Mouse (Mus musculus): ENCODE measurements around the gene Cap1. TPM values are rescaled to one million over a fixed set of nuclear protein-coding genes. Genes with fewer than 3 reads are reported as not detected.

Cap1 gene
- polyA plus RNA-seq, 1 experiment from 2014 or later, result 76.0 TPM

DNA sequence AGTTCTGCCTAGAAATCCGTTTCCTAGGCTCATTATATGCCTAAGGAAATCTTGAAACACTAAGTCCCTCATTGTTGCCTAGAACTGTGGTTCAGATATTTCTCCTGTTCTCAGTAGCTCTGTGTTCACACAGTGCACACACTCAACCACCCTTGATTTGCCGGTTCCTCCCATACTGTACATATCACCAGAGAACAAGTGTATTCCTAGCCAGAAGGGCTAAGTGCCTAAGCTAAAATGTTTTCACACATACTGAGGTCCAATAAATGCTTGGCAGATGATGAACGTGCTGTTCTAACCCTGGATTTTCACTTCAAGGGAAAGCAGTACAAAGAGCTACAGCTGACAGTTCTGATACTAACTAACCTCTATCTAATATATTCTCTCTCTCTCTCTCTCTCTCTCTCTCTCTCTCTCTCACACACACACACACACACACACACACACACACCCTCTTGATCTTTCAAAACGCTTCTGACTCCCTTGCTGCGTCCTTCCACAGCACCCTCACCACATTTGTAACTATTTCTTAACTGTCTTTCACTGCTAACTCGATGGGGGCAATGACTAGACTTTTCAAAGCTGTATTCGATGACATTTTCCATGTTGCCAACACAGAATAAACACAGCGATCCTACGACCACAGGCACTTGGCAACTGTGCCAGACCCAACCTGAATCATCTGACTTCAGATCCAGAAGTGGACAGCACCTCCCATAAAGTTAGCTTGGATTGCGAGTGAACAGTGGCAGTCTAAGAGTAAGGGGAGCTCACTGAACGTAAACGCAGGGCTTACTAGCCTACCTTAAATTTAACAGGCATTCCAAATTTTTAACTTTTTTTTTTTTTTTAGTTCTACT lies 1.1 kb downstream of the Cap1 start:
- H3K36me3 ChIP-seq, result no peaks in the 10 kb centered on the region; the same call in 1 of the 2 replicates

DNA sequence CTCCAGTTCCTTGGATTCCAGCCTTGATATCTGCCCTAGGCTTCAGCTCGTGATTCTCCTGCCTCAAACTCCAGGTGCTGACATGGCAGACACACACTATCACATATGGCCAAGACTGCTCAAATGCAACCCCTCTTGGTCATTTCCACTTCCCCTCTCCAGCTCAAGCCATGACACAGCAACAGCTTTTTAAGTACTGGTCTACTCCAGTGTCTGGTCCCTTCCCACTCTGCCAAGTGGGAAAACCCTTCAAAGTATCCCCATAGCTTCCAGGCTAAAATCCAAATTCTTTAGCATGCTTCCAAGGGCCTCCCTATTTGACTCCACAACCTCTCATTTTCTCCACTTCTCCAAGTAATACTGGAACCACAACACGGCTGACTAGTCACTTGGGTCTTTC lies 1.8 kb downstream of the Cap1 start:
- Histone ChIP-seq H3K27ac (no peak overlapping the region; the same call in 1 of the 2 replicates), H3K9ac (peak overlapping the region; percentile 89; the same call in 1 of the 2 replicates), H3K4me3 (peak overlapping the region; percentile 82; the same call in 1 of the 2 replicates)

More for the DNA sequence above, 1.1 kb downstream of the Cap1 start:
- peaks cover 38% of the 10 kb centered on the region for H3K4me1 ChIP-seq (replicated peaks)
- no peaks in the 10 kb centered on the region for H3K9me3 ChIP-seq
- WGBS, result 59% methylated on average over 12 of the region's 12 CpGs
- H3K4me2 ChIP-seq, result peak overlapping the region; percentile 76
- no peaks in the 10 kb centered on the region for H3K27me3 ChIP-seq
- no peak for ATAC-seq (ENCODE audit: low FRiP score)
- H3K9ac ChIP-seq, result peak overlapping the region; percentile 89
- peak overlapping the region; percentile 82 for H3K4me3 ChIP-seq
- H3K27ac ChIP-seq, result no peak overlapping the region; the same call in 1 of the 2 replicates

DNA sequence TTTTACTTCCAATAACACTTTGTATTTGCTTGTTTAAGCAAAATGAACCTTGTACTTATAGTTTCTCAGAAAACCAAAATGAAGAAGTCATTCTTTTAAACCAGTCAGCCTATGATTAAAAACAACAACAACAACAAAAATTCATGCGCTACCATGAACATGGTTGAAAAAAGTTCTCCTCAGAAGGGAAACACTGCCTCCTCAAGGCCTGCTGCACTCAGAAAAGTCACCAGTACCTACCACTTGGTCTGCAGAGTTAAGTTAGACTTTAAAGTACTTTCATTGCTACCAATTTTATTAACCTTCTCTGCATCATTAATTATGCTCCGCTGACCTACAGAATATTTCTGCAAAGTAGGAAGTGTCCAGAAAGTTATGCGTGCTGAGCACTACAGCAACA lies 2.6 kb downstream of the Cap1 start:
- peaks cover 38% of the 10 kb centered on the region for H3K4me1 ChIP-seq (replicated peaks)
- no peak overlapping the region for H3K4me3 ChIP-seq
- H3K27ac ChIP-seq, result no peak overlapping the region
- 0 out of 2 replicates have a peak overlapping the region, but pooled peaks have one; percentile 89 for H3K9ac ChIP-seq
- H3K4me2 ChIP-seq, result peak overlapping the region; percentile 76; the same call in 1 of the 2 replicates
- ATAC-seq (ENCODE audit: low FRiP score), result no peak
- no peaks in the 10 kb centered on the region for H3K9me3 ChIP-seq
- no peaks in the 10 kb centered on the region; the same call in 1 of the 2 replicates for H3K36me3 ChIP-seq
- WGBS, result 95% methylated on average over 3 of the region's 3 CpGs
- no peaks in the 10 kb centered on the region for H3K27me3 ChIP-seq

More for the DNA sequence above, 1.8 kb downstream of the Cap1 start:
- WGBS, result 86% methylated on average over 2 of the region's 2 CpGs
- H3K4me1 ChIP-seq (replicated peaks), result peaks cover 38% of the 10 kb centered on the region
- H3K9me3 ChIP-seq, result no peaks in the 10 kb centered on the region
- H3K36me3 ChIP-seq, result no peaks in the 10 kb centered on the region; the same call in 1 of the 2 replicates
- ATAC-seq (ENCODE audit: low FRiP score), result no peak
- H3K4me2 ChIP-seq, result peak overlapping the region; percentile 76
- no peaks in the 10 kb centered on the region for H3K27me3 ChIP-seq

DNA sequence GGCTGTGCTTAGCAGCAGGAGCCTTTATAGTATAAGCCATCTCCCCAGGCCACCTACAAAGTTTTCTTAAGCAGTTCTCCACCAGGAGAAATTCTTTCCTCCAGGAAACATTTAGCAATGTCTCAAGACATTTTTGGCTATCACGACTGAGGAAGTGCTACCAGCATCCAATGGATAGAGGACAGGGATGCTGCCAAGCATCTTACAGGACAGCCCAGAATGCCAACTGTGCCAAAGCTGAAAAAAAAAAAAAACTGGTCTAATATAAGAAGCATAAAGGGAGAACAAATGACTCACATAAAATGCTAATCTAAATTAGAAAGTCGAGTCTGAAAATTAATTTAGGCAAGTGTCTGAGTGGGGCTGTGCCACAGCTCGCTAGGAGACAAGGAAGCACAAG lies 3.3 kb downstream of the Cap1 start:
- no peak overlapping the region for H3K4me2 ChIP-seq
- H3K4me1 ChIP-seq (replicated peaks), result peaks cover 40% of the 10 kb centered on the region
- H3K9me3 ChIP-seq, result no peaks in the 10 kb centered on the region
- H3K4me3 ChIP-seq, result no peak overlapping the region
- H3K27me3 ChIP-seq, result no peaks in the 10 kb centered on the region
- no peaks in the 10 kb centered on the region; the same call in 1 of the 2 replicates for H3K36me3 ChIP-seq
- 89% methylated on average over 3 of the region's 3 CpGs for WGBS
- H3K27ac ChIP-seq, result no peak overlapping the region
- H3K9ac ChIP-seq, result no peak overlapping the region
- ATAC-seq (ENCODE audit: low FRiP score), result no peak

DNA sequence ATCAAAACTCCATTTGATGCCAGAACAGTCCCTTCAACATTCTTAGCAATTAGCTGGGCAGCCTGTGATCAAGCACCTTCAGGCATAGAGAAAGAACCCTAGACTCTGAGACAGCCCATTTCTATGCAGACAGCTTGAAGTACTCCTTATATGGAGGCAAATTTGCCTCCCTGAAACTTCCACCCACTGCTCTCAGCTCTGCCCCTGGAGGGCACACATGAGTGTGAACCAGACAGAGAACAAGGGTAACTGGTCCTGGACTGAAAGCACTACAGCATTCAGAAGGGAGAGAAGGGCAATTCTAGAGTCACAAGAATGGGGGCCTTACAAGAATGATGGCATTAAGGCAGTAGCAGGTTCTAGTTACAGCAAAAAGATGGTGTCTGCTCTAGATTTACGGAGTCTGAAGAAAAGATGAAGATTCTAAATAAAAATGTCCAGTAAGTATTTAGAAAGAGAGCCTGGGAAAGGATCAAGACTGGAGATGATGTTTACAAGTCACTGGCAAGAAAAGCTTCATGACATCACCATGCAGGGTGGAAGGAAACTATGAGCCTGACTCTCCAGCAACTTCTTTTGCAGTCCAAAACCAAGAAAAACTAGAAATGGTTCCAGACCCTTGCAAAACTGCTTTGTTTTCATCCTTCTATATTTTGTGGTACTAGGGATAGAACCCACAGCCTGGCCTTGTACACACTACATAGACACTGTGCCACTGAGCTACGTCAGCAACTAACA lies 7.4 kb downstream of the Cap1 start:
- Histone ChIP-seq H3K4me3 (no peak overlapping the region), H3K9ac (no peak overlapping the region), H3K27ac (no peak overlapping the region), H3K4me2 (no peak overlapping the region), H3K36me3 (no peaks in the 10 kb centered on the region; the same call in 1 of the 2 replicates), H3K4me1 (replicated peaks) (peaks cover 16% of the 10 kb centered on the region), H3K9me3 (no peaks in the 10 kb centered on the region), H3K27me3 (no peaks in the 10 kb centered on the region)
- ATAC-seq (ENCODE audit: low FRiP score), result no peak
- WGBS, result 94% methylated on average over 2 of the region's 2 CpGs

DNA sequence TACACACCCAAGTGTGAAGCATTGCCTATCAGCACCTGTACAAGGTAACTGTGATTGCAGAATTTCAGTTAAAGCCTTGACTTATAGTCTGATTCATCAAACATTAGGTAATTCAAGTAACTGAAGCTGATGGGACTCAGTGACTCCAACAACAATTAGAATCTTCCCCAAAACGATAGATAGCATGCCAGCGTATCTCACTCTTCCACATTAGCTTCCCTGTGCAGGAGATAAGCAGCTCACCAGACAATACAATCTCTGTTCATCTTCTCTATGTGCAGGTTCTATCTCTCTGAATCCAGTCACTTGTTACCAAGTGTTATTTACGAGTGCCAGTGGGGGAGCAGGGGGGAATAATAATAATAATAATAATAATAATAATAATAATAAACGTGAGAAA lies 12.3 kb downstream of the Cap1 start:
- no peak for ATAC-seq (ENCODE audit: low FRiP score)
- H3K27ac ChIP-seq, result no peak overlapping the region
- no peak overlapping the region for H3K4me3 ChIP-seq
- H3K36me3 ChIP-seq, result peaks cover 37% of the 10 kb centered on the region
- WGBS, result 92% methylated on average over 4 of the region's 4 CpGs
- H3K4me2 ChIP-seq, result no peak overlapping the region
- H3K9ac ChIP-seq, result no peak overlapping the region
- 0 out of 2 replicates have a peak, but pooled peaks cover 2% of the 10 kb centered on the region for H3K4me1 ChIP-seq (replicated peaks)
- H3K9me3 ChIP-seq, result no peaks in the 10 kb centered on the region
- no peaks in the 10 kb centered on the region for H3K27me3 ChIP-seq

DNA sequence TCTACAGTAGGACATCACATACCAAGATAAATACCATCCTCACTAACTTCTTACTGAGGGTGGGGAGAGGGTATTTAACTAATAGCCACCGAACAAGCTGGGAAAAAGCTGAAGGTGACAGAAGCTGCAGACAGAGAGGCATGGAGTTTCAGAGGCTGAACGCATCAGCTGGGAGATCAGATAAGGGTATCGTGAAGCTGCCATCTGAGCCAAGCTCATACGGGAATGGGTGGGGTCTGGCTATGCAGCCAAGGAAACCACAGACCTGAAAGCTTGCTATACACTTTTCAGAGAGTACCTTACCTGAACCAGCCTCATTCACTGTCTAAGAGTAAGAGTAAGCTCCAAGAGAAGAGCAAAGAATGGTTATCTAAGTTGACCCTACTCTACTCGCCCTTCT lies 12.9 kb downstream of the Cap1 start:
- 94% methylated on average over 5 of the region's 5 CpGs for WGBS

DNA sequence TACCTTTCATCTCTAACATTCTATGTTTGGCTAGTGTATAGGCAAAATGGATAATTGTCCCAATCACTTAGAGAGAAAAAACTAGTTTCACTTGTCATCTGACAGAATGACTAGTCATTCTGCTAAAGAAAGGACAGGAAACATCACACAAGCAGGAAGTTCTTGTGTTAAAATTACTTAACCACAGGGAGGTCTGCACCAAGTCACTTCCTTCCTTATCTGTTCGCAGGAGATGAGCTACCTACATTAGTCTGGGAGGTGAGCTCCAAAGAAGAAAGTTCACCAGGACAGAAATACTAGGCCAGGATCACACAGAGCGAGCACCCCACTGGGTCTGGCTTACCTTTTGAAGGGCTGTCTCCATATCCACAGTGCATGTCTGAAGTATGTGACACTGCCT lies 13.9 kb downstream of the Cap1 start:
- WGBS, result 94% methylated on average over 2 of the region's 2 CpGs
- no peak for ATAC-seq (ENCODE audit: low FRiP score)
- Histone ChIP-seq H3K4me1 (replicated peaks) (no peaks in the 10 kb centered on the region), H3K27me3 (no peaks in the 10 kb centered on the region), H3K9ac (no peak overlapping the region), H3K4me2 (no peak overlapping the region), H3K27ac (no peak overlapping the region), H3K4me3 (no peak overlapping the region), H3K36me3 (peaks cover 48% of the 10 kb centered on the region), H3K9me3 (no peaks in the 10 kb centered on the region)

More for the DNA sequence above, 12.9 kb downstream of the Cap1 start:
- Histone ChIP-seq H3K4me1 (replicated peaks) (no peaks in the 10 kb centered on the region), H3K27me3 (no peaks in the 10 kb centered on the region), H3K36me3 (peaks cover 41% of the 10 kb centered on the region), H3K27ac (no peak overlapping the region), H3K4me2 (no peak overlapping the region), H3K4me3 (no peak overlapping the region), H3K9ac (no peak overlapping the region), H3K9me3 (no peaks in the 10 kb centered on the region)
- ATAC-seq (ENCODE audit: low FRiP score), result no peak

DNA sequence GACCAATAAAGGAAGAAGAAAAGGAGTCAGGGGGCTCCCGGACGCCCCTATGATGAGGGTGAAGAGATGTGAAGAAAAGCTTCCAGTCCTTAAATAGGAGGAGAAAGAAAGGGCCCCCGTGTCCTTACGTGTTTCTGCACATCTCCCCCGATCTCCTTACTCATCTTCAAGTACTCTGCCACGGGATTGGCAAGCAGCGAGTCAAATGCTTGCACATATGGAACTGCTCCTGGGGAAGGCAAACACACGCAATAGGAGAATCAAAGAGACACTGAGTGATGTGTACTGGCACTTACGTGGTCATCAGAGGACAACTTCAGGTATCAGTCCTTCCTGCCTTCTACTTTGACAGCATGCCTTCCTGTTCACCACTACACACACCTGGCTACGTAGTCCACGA lies 14.6 kb downstream of the Cap1 start:
- Histone ChIP-seq H3K4me1 (replicated peaks) (no peaks in the 10 kb centered on the region), H3K27ac (no peak overlapping the region), H3K4me3 (no peak overlapping the region), H3K27me3 (no peaks in the 10 kb centered on the region), H3K36me3 (peaks cover 55% of the 10 kb centered on the region), H3K9me3 (no peaks in the 10 kb centered on the region), H3K9ac (no peak overlapping the region), H3K4me2 (no peak overlapping the region)
- WGBS, result 93% methylated on average over 11 of the region's 11 CpGs
- no peak for ATAC-seq (ENCODE audit: low FRiP score)

DNA sequence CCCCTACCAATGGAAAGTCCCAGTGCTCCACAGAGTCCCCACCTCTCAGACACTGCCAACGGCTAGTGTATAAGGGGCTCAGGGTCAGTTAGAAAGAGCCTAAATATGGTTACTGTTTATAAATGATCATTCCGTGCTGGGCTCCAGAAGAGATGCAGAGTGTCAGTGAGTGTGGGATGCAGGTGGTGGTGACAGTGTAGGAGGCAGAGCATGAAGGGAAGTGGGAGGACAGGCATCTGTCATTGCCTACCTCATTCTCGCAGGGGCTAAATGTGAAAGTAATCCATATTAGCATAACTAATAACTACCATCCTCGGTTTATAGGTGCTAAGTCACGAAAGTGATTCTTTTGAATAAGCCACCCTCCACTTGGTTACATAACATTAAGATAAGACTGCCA lies 15.1 kb downstream of the Cap1 start:
- Histone ChIP-seq H3K9ac (no peak overlapping the region), H3K9me3 (no peaks in the 10 kb centered on the region), H3K4me1 (replicated peaks) (no peaks in the 10 kb centered on the region), H3K27ac (no peak overlapping the region), H3K4me3 (no peak overlapping the region), H3K27me3 (no peaks in the 10 kb centered on the region), H3K4me2 (no peak overlapping the region), H3K36me3 (peaks cover 60% of the 10 kb centered on the region)
- ATAC-seq (ENCODE audit: low FRiP score), result no peak
- WGBS, result 93% methylated on average over 5 of the region's 5 CpGs

DNA sequence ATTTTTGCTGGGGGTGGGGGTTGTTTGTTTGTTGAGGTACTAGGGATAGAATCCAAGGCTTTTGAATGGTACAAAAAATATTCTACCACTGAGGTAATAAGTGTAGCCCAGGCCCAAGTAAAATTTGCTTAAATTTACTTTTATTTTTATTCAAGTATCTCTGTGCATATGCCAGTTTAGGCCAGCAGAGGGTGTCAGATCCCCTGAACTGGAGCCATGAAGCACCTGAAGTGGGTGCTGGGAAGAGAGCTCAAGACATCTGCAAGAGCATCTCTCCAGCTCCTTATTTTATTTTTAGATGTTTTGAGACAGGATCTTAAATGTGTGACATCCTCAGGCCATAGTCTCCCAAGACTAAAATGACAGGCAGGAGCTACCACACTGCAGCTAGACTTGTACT lies 15.8 kb downstream of the Cap1 start:
- Histone ChIP-seq H3K9ac (no peak overlapping the region), H3K4me1 (replicated peaks) (no peaks in the 10 kb centered on the region), H3K9me3 (no peaks in the 10 kb centered on the region), H3K36me3 (peaks cover 67% of the 10 kb centered on the region), H3K27me3 (no peaks in the 10 kb centered on the region), H3K27ac (no peak overlapping the region), H3K4me3 (no peak overlapping the region), H3K4me2 (no peak overlapping the region)
- no peak for ATAC-seq (ENCODE audit: low FRiP score)

DNA sequence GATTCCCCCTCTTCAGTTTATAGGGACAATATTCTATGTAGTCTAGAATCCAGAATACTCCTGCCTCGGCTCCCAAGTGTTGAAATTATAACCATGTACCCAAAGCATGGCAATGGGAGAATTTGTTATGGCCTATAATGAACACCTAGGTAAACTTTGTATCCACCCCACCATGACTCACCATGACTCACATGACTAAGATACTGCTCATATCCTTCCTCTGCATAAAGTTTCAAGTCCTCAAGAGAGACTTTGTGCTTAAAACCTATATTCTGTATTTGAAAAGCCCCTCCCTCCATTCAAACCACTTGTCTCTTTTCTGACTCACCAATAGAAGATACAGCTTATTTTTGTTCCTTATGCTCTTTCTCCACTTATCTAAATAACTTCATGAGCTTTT lies 17.8 kb downstream of the Cap1 start:
- Histone ChIP-seq H3K27ac (no peak overlapping the region), H3K4me2 (no peak overlapping the region), H3K9ac (no peak overlapping the region), H3K4me3 (no peak overlapping the region), H3K9me3 (no peaks in the 10 kb centered on the region), H3K36me3 (peaks cover 87% of the 10 kb centered on the region), H3K4me1 (replicated peaks) (no peaks in the 10 kb centered on the region), H3K27me3 (no peaks in the 10 kb centered on the region)
- WGBS, result 97% methylated on average over 1 of the region's 1 CpGs
- ATAC-seq (ENCODE audit: low FRiP score), result no peak

Data from hindbrain, embryonic 13.5 days (tissue).